Mouse (Mus musculus) neural tube, postnatal 0 days (tissue): ENCODE measurements around the gene Casd1. TPM values are rescaled to one million over a fixed set of nuclear protein-coding genes. Genes with fewer than 3 reads are reported as not detected.

Source experiments
- polyA plus RNA-seq: library from polyadenylated mRNA; unstranded; fragments of >200 nt; fragmentation: Nextera tagmentation; extraction: Ambion mirVana; gene quantifications from 2 replicates; pipeline ENCODE4 v1.2.1, GENCODE M21; 2015

The Casd1 gene
- polyA plus RNA-seq, result 37.6 and 39.4 TPM in 2 replicates

GRCm38 (mm10) chr6:4600658-4601296 lies at the start of gene Casd1:
Casd1 (plus strand) TSS chr6:4600839.

Other genes starting within 250 kb of the Casd1 start
- 188 and 234 TPM in 2 replicates for gene Col1a2, start 96.0 kb upstream of the Casd1 start, polyA plus RNA-seq
- gene Sgce, start 146.4 kb downstream of the Casd1 start, polyA plus RNA-seq, result 50.8 and 61.3 TPM in 2 replicates
- 2.8 and 3.0 TPM in 2 replicates for gene Peg10, start 146.5 kb downstream of the Casd1 start, polyA plus RNA-seq